Mouse (Mus musculus) CD4-positive, CD25-positive, alpha-beta regulatory T cell (primary cell): ENCODE data around the gene Olfr209. TPM values are rescaled to one million over a fixed set of nuclear protein-coding genes. Genes with fewer than 3 reads are reported as not detected.

Experiments
- polyA plus RNA-seq: library from polyadenylated mRNA; unstranded; fragments of 100-300 nt; shearing (Covaris generic); gene quantifications from one replicate; pipeline ENCODE4 v1.2.1, GENCODE M21; 2017

The Olfr209 gene
- not detected for polyA plus RNA-seq

GRCm38 (mm10) chr16:59363893-59364292 is at the start of gene Olfr209:
TSS of gene Olfr209 (minus strand) at chr16:59363993.

DNA sequence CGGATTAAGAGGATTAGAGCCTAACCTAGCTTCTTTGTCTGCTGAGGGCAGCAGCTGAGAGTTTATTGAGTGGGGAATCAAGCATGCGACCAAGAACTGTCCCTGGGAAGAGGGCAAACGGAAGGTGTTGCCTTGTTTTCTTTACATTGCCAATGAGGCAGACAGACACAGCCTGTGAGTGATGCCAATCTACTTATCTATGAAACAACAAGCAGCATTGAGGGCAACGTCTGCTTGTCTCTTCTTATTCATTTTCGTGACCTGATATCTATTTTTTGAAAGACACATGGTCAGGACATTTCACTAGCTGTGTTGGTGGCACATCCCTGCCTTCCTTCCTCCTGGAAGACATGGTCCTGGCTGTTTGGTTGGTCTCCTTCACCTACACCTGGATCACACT is 43.2 kb upstream of the Olfr209 start, which contains the start of gene Gabrr3:
Gene Gabrr3, plus strand, starts transcription at position 301 of the 400 bp plus-strand sequence.

DNA sequence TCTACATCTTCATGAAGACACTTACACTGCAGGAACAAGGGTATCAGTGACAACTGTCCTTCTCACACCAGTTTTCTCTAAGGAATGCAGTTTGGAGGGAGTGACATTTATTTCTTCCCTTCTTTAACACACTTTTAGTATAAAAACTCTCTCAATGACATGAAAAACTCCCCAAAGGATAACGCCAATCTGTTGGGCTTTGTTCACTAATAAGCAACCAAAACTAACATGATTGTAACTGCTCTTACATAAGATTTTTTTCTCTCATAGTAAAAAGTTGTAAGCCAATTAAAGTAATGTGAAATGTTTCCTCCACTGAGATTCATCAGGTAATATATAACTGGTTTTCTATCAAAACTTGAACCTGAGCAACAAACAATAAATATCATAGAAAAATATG is 14.6 kb downstream of the Olfr209 start, which contains the start of gene Olfr206:
Gene Olfr206, minus strand, starts transcription at position 101 of the 400 bp plus-strand sequence.

GRCm38 (mm10) chr16:59331038-59331437 is 32.8 kb downstream of the Olfr209 start, which contains the start of gene Olfr205:
TSS of gene Olfr205 (minus strand) at chr16:59331138.

DNA sequence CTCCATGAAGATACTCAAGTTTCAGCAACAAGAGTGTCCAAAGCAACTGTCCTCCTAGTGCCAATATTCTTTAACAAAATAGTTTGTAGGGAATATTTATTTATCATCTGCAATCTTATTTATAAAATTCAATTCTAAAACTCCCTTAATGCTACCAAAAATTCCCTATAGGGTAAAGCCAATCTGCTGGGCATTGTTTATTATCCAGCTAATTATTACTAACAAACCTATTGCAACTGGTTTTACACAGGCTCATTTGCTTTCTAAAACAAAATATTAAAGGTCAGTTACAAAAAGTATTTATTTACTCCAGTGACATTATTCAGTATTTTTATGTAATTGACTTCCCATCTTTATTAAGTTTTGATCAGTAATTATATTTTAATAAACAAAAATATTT is 45.6 kb downstream of the Olfr209 start, which contains the start of gene Olfr204:
Gene Olfr204, minus strand, starts transcription at position 101 of the 400 bp plus-strand sequence.

Other genes with a start within 250 kb of the Olfr209 start
- not detected for gene Olfr194, start 242.9 kb downstream of the Olfr209 start, polyA plus RNA-seq
- not detected for gene Olfr195, start 216.9 kb downstream of the Olfr209 start, polyA plus RNA-seq
- not detected for gene Olfr196, start 193.5 kb downstream of the Olfr209 start, polyA plus RNA-seq
- gene Olfr198, start 160.5 kb downstream of the Olfr209 start, polyA plus RNA-seq = not detected
- gene Olfr199, start 144.2 kb downstream of the Olfr209 start, polyA plus RNA-seq = not detected
- gene Olfr201, start 91.4 kb downstream of the Olfr209 start, polyA plus RNA-seq = not detected
- gene Olfr202, start 77.2 kb downstream of the Olfr209 start, polyA plus RNA-seq = not detected
- gene Olfr203, start 65.1 kb downstream of the Olfr209 start, polyA plus RNA-seq = not detected
- gene Olfr204, start 45.7 kb downstream of the Olfr209 start, polyA plus RNA-seq = not detected
- gene Olfr205, start 32.9 kb downstream of the Olfr209 start, polyA plus RNA-seq = not detected
- not detected for gene Olfr206, start 14.7 kb downstream of the Olfr209 start, polyA plus RNA-seq
- 0.04 TPM for gene Gabrr3, start 43.3 kb upstream of the Olfr209 start, polyA plus RNA-seq
- gene Riox2, start 107.8 kb upstream of the Olfr209 start, polyA plus RNA-seq = 82.3 TPM
- gene Crybg3, start 237.0 kb upstream of the Olfr209 start, polyA plus RNA-seq = 6.0 TPM